Mouse (Mus musculus) kidney, embryonic 14.5 days (tissue): ENCODE results near the gene Clta. TPM values are rescaled to one million over a fixed set of nuclear protein-coding genes. Genes with fewer than 3 reads are reported as not detected.

ENCODE experiments used
- ATAC-seq: fragments of 200-750 bp; cut with Nextera tagmentation; 2 replicates; pipeline ENCODE4 v1.8.0; 2017; ENCODE audit warnings: moderate number of reproducible peaks, mild to moderate bottlenecking, moderate TSS enrichment, moderate library complexity; ENCODE audit not compliant: low FRiP score, low TSS enrichment
- H3K27ac ChIP-seq: fragments of 300-500 bp; sonication (generic); 2 replicates; pipeline ENCODE4 v1.5.1; 2014; ENCODE audit warnings: low read depth, mild to moderate bottlenecking, low read length, moderate library complexity, mixed read lengths
- H3K27me3 ChIP-seq: fragments of 300-500 bp; sonication (generic); 2 replicates; pipeline ENCODE4 v1.6.1; 2014; ENCODE audit warnings: mild to moderate bottlenecking, low read length; ENCODE audit not compliant: control insufficient read depth, insufficient read depth
- H3K36me3 ChIP-seq: fragments of 300-500 bp; sonication (generic); 2 replicates; pipeline ENCODE4 v1.6.1; 2014; ENCODE audit warnings: low read length, mixed read lengths; ENCODE audit not compliant: control insufficient read depth, insufficient read depth
- H3K4me1 ChIP-seq: fragments of 300-500 bp; sonication (generic); 2 replicates; pipeline ENCODE4 v1.6.1; 2014; ENCODE audit warnings: low read length, mixed read lengths; ENCODE audit not compliant: control insufficient read depth, insufficient read depth
- H3K4me2 ChIP-seq: fragments of 300-500 bp; sonication (generic); replicated peaks from 2 replicates; pipeline ENCODE4 v1.6.1; 2014; ENCODE audit warnings: low read depth, mild to moderate bottlenecking, low read length
- H3K4me3 ChIP-seq: fragments of 300-500 bp; sonication (generic); 2 replicates; pipeline ENCODE4 v1.5.1; 2014; ENCODE audit warnings: mild to moderate bottlenecking, low read length
- H3K9ac ChIP-seq: fragments of 300-500 bp; sonication (generic); 2 replicates; pipeline ENCODE4 v1.6.1; 2014; ENCODE audit warnings: low read depth, mild to moderate bottlenecking, low read length, moderate library complexity
- H3K9me3 ChIP-seq: fragments of 300-500 bp; sonication (generic); 2 replicates; pipeline ENCODE4 v1.6.1; 2016; ENCODE audit warnings: low read length; ENCODE audit not compliant: control insufficient read depth
- WGBS: fragments of 180-500 bp; shearing (Covaris S2); extraction: QIAGEN DNeasy Blood & Tissue Kit; methylation state at CpG from one replicate; pipeline ENCODE4 v1.1.7; 2014; 5-methylcytosine and 5-hydroxymethylcytosine counted together
- polyA plus RNA-seq: library from polyadenylated mRNA; unstranded; fragments of >200 nt; fragmentation: Nextera tagmentation; extraction: Ambion mirVana; gene quantifications from 2 replicates; pipeline ENCODE4 v1.2.1, GENCODE M21; 2014

Gene Clta
- 242 and 272 TPM in 2 replicates for polyA plus RNA-seq

GRCm38 (mm10) chr4:44004126-44004525 lies at the start of gene Clta:
Clta (plus strand) TSS chr4:44004452.
- 91% methylated on average over 5 of the region's 5 CpGs for WGBS
- Histone ChIP-seq H3K4me1 (no peaks in the 10 kb centered on the region), H3K27ac (no peak within 1 kb of the TSS), H3K9me3 (no peaks in the 10 kb centered on the region; the same call in 1 of the 2 replicates), H3K9ac (no peak within 1 kb of the TSS), H3K27me3 (no peaks in the 10 kb centered on the region), H3K4me3 (no peak within 1 kb of the TSS), H3K4me2 (no peak within 1 kb of the TSS), H3K36me3 (no peaks in the 10 kb centered on the region)
- no peak for ATAC-seq

GRCm38 (mm10) chr4:43957292-43957845 lies 46.9 kb upstream of the Clta start, which contains the start of gene Glipr2:
Glipr2 (plus strand) TSS chr4:43957401.
- no peaks in the 10 kb centered on the region for H3K27me3 ChIP-seq
- under 1% methylated on average over 45 of the region's 45 CpGs for WGBS
- H3K4me2 ChIP-seq = peak within 1 kb of the TSS; percentile 93
- peak within 1 kb of the TSS; percentile 63 for H3K9ac ChIP-seq
- H3K9me3 ChIP-seq = no peaks in the 10 kb centered on the region
- ATAC-seq = peak; percentile 91
- 0 out of 2 replicates have a peak, but pooled peaks cover 18% of the 10 kb centered on the region for H3K4me1 ChIP-seq
- peak within 1 kb of the TSS; percentile 67 for H3K4me3 ChIP-seq
- H3K36me3 ChIP-seq = no peaks in the 10 kb centered on the region
- peak within 1 kb of the TSS; percentile 67; the same call in 1 of the 2 replicates for H3K27ac ChIP-seq

GRCm38 (mm10) chr4:43957846-43958461 lies 46.3 kb upstream of the Clta start:
- peak overlapping the region; percentile 93 for H3K4me2 ChIP-seq
- peak; percentile 78 for ATAC-seq
- under 1% methylated on average over 26 of the region's 26 CpGs for WGBS

DNA sequence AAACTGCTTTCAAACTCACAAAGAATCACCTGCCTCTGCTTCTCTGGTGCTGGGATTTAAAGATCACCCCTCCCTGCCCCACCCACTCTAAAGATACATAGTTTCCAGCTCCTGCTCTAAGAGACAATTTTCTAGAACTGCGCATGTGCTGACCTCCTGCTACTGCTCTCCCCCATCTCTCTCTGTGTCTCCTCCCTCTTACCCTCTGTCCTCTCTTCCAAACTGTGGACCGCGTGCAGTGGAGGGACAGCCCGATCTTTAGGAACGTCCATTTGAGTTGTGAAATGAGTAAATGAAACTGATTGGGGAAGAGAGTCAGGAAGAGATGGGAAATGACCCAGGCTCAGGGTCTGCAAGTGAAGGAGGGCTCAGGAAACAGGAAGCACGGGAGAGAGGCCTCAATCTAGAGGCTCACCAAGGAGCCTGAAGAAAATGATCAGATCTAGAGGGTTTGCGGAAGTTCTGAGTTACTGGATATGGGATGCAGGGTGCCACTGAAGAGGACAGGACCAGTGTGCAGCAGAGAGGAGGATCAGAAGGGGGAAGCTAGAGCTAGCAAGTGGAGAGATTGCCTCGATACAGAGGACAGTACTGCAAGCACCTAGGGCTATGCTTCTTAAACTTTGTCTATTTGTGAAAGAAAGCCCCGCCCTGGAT lies 44.6 kb upstream of the Clta start:
- Histone ChIP-seq H3K9me3 (no peaks in the 10 kb centered on the region), H3K27me3 (no peaks in the 10 kb centered on the region), H3K4me3 (no peak overlapping the region), H3K4me2 (peak overlapping the region; percentile 15), H3K9ac (peak overlapping the region; percentile 18; the same call in 1 of the 2 replicates), H3K4me1 (peaks cover 22% of the 10 kb centered on the region; the same call in 1 of the 2 replicates), H3K36me3 (no peaks in the 10 kb centered on the region), H3K27ac (no peak overlapping the region; the same call in 1 of the 2 replicates)
- ATAC-seq = no peak
- WGBS = 61% methylated on average over 9 of the region's 9 CpGs

More at GRCm38 (mm10) chr4:43957846-43958461, 46.3 kb upstream of the Clta start:
- Histone ChIP-seq H3K9me3 (no peaks in the 10 kb centered on the region), H3K4me3 (peak overlapping the region; percentile 67), H3K4me1 (0 out of 2 replicates have a peak, but pooled peaks cover 18% of the 10 kb centered on the region), H3K27ac (peak overlapping the region; percentile 67; the same call in 1 of the 2 replicates), H3K36me3 (no peaks in the 10 kb centered on the region), H3K27me3 (no peaks in the 10 kb centered on the region), H3K9ac (peak overlapping the region; percentile 63)

DNA sequence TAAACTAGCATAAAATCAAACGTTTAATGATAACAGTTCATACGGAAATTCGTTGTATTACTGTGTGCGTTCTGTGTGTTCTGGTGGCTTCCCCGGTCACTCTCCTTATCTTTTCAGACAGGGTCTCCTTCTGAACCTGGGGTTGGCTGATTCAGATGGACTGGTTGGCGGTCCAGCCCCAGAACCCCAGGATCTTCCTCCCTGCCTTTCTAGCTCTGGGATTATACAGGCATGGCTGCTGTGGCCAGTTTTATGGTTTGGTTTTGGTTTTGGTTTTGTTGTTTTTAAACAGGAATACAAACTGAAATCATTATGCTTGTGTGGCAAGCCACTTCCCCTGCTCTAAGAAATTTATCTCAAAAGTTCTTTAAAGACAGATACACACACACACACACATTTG lies 44.0 kb upstream of the Clta start:
- Histone ChIP-seq H3K9me3 (no peaks in the 10 kb centered on the region), H3K4me1 (peaks cover 27% of the 10 kb centered on the region; the same call in 1 of the 2 replicates), H3K27ac (no peak overlapping the region), H3K9ac (peak overlapping the region; percentile 18; the same call in 1 of the 2 replicates), H3K4me3 (no peak overlapping the region), H3K36me3 (no peaks in the 10 kb centered on the region), H3K4me2 (no peak overlapping the region), H3K27me3 (no peaks in the 10 kb centered on the region)
- WGBS = 91% methylated on average over 6 of the region's 6 CpGs
- ATAC-seq = no peak

- ATAC-seq = no peak
- no peaks in the 10 kb centered on the region for H3K9me3 ChIP-seq
- H3K4me3 ChIP-seq = no peak overlapping the region
- H3K9ac ChIP-seq = no peak overlapping the region
- no peak overlapping the region for H3K27ac ChIP-seq
- H3K4me2 ChIP-seq = no peak overlapping the region
- H3K36me3 ChIP-seq = no peaks in the 10 kb centered on the region
- 64% methylated on average over 2 of the region's 2 CpGs for WGBS
- H3K27me3 ChIP-seq = no peaks in the 10 kb centered on the region
- peaks cover 28% of the 10 kb centered on the region for H3K4me1 ChIP-seq
These were observed 39.9 kb upstream of the Clta start for GRCm38 (mm10) chr4:43964326-43964833.

DNA sequence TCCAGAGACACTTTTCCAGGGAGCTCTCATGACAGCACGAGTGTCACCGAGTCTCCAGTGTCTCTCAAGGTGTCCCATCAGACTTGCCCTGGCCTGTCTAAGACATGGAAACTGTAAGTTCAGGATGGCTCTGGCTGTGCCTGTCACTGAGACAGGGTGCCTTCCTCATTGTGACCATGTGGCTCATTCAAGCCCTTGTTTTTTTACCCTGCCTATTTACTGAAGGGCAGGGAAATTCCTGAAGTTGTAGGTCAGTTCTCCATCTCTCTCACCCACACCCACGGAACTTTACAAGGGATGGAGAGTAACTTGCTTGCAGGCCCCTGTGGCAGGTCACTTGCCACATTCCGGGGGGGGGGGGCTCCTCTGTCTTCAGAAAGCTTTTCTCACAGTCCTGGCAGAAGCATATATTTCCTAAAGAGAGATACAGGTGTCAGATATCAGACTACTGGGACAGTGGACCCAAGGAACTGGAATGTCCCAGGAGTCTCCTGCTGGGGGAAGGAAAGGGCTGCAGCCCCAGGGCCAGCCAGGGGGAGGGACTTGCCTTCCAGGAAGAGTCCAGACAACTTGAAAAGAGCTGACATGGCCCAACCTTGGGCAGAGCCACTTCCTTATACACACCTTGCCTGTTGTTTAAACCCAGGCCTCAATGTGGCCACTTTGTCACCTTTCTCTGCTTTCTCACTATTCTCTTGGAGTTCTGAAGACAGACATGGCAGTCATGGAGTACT lies 39.1 kb upstream of the Clta start:
- H3K27ac ChIP-seq = no peak overlapping the region
- H3K27me3 ChIP-seq = no peaks in the 10 kb centered on the region
- no peak for ATAC-seq
- no peaks in the 10 kb centered on the region for H3K9me3 ChIP-seq
- no peak overlapping the region for H3K9ac ChIP-seq
- no peaks in the 10 kb centered on the region for H3K36me3 ChIP-seq
- WGBS = 33% methylated on average over 4 of the region's 4 CpGs
- no peak overlapping the region for H3K4me3 ChIP-seq
- no peak overlapping the region for H3K4me2 ChIP-seq
- H3K4me1 ChIP-seq = peaks cover 24% of the 10 kb centered on the region

GRCm38 (mm10) chr4:43965856-43966535 lies 38.3 kb upstream of the Clta start:
- Histone ChIP-seq H3K4me1 (peaks cover 24% of the 10 kb centered on the region), H3K9me3 (no peaks in the 10 kb centered on the region), H3K27me3 (no peaks in the 10 kb centered on the region), H3K4me2 (no peak overlapping the region), H3K27ac (no peak overlapping the region), H3K9ac (no peak overlapping the region), H3K4me3 (no peak overlapping the region), H3K36me3 (no peaks in the 10 kb centered on the region)
- WGBS = 81% methylated on average over 7 of the region's 7 CpGs
- no peak for ATAC-seq
